Mouse (Mus musculus): Measurements from ENCODE around the gene Aven. TPM values are rescaled to one million over a fixed set of nuclear protein-coding genes. Genes with fewer than 3 reads are reported as not detected.
A peak's percentile ranks its signal among the peaks of the same experiment; 100 is the strongest.

The Aven gene
- polyA plus RNA-seq, 1 experiment from 2014 or later: 2.7 TPM

DNA sequence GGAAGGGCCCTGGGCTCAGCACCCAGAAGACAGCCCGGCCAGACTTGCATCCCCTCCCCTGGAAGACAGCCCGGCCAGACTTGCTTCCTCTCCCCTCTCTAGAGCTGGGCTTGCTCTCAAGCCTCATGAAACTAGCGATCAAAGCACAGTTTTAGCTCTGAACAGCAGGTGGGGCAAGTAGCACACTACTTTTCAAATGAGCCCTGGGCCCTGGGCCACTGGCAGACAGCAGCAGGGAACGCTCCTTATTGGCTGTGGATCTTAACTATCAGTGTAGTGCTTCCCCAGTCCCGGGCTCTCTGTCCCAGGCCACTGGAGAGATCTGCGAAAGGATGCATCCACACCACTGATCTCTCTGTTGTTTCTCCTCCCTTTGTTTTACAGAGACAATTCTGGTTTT, 8.4 kb downstream of the Aven start:
- H3K9ac ChIP-seq (ENCODE audit: low read length): no peak overlapping the region
- no peak overlapping the region for H3K4me2 ChIP-seq (ENCODE audit: low read length)

DNA sequence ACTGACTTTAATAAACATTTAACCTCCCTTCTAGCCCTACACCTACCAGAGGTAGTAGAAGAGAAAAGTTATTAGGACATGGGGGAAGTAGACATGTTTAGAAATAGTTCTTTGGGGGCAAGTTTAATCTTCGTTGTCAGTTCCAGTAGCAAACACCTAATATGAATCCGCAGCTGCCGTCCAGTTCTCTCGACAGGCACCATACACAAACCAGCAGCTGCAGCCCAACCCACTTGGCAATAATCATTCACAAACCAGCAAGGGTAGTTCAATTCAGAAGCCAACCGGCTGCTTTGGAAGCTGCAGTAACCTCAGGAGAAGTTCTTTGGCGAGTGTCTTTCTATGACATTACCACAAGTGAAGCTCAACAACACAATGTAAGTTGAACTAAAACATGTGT, 11.2 kb downstream of the Aven start:
- H3K36me3 ChIP-seq (ENCODE audit: control insufficient read depth, insufficient read depth, low read length): no peaks in the 10 kb centered on the region
- DNase-seq (ENCODE audit: low spot score): no peak
- H3K9me3 ChIP-seq (replicated peaks; ENCODE audit: control insufficient read depth, low read length): no peaks in the 10 kb centered on the region
- no peak overlapping the region for H3K9ac ChIP-seq (ENCODE audit: low read length)
- no peak for ATAC-seq
- H3K27ac ChIP-seq (ENCODE audit: low read depth, low read length): no peak overlapping the region
- no peaks in the 10 kb centered on the region for H3K27me3 ChIP-seq (replicated peaks; ENCODE audit: control insufficient read depth, insufficient read depth, low read length)
- no peaks in the 10 kb centered on the region for H3K4me1 ChIP-seq (ENCODE audit: control insufficient read depth, insufficient read depth, low read length)
- WGBS: 88% methylated on average over 6 of the region's 6 CpGs
- no peak overlapping the region for H3K4me2 ChIP-seq (ENCODE audit: low read length)
- H3K4me3 ChIP-seq (ENCODE audit: low read depth, low read length): no peak overlapping the region

More for the DNA sequence above, 8.4 kb downstream of the Aven start:
- Histone ChIP-seq H3K27ac (ENCODE audit: low read depth, low read length) (no peak overlapping the region), H3K27me3 (replicated peaks; ENCODE audit: control insufficient read depth, insufficient read depth, low read length) (no peaks in the 10 kb centered on the region), H3K9me3 (replicated peaks; ENCODE audit: control insufficient read depth, low read length) (no peaks in the 10 kb centered on the region), H3K4me1 (ENCODE audit: control insufficient read depth, insufficient read depth, low read length) (no peaks in the 10 kb centered on the region), H3K4me3 (ENCODE audit: low read depth, low read length) (no peak overlapping the region), H3K36me3 (ENCODE audit: control insufficient read depth, insufficient read depth, low read length) (no peaks in the 10 kb centered on the region)
- ATAC-seq (peak; percentile 98), DNase-seq (ENCODE audit: low spot score) (peak; percentile 88)
- WGBS: 3% methylated on average over 6 of the region's 6 CpGs

- ATAC-seq: no peak
- 77% methylated on average over 5 of the region's 5 CpGs for WGBS
- no peaks in the 10 kb centered on the region for H3K27me3 ChIP-seq (replicated peaks; ENCODE audit: control insufficient read depth, insufficient read depth, low read length)
Observed at GRCm38 (mm10) chr2:112506841-112507435, 14.2 kb downstream of the Aven start.

GRCm38 (mm10) chr2:112507444-112507843, 14.7 kb downstream of the Aven start:
- Histone ChIP-seq H3K4me3 (ENCODE audit: low read depth, low read length) (no peak overlapping the region), H3K4me2 (ENCODE audit: low read length) (no peak overlapping the region), H3K36me3 (ENCODE audit: control insufficient read depth, insufficient read depth, low read length) (no peaks in the 10 kb centered on the region), H3K9me3 (replicated peaks; ENCODE audit: control insufficient read depth, low read length) (no peaks in the 10 kb centered on the region), H3K27ac (ENCODE audit: low read depth, low read length) (no peak overlapping the region), H3K4me1 (ENCODE audit: control insufficient read depth, insufficient read depth, low read length) (no peaks in the 10 kb centered on the region), H3K27me3 (replicated peaks; ENCODE audit: control insufficient read depth, insufficient read depth, low read length) (no peaks in the 10 kb centered on the region), H3K9ac (ENCODE audit: low read length) (no peak overlapping the region)
- no peak for ATAC-seq
- no peak for DNase-seq (ENCODE audit: low spot score)
- 90% methylated on average over 1 of the region's 1 CpGs for WGBS

More at GRCm38 (mm10) chr2:112506841-112507435, 14.2 kb downstream of the Aven start:
- no peak overlapping the region for H3K4me3 ChIP-seq (ENCODE audit: low read depth, low read length)
- H3K9ac ChIP-seq (ENCODE audit: low read length): no peak overlapping the region
- no peaks in the 10 kb centered on the region for H3K9me3 ChIP-seq (replicated peaks; ENCODE audit: control insufficient read depth, low read length)
- no peak overlapping the region for H3K4me2 ChIP-seq (ENCODE audit: low read length)
- no peak overlapping the region for H3K27ac ChIP-seq (ENCODE audit: low read depth, low read length)
- DNase-seq (ENCODE audit: low spot score): no peak
- H3K36me3 ChIP-seq (ENCODE audit: control insufficient read depth, insufficient read depth, low read length): no peaks in the 10 kb centered on the region
- H3K4me1 ChIP-seq (ENCODE audit: control insufficient read depth, insufficient read depth, low read length): no peaks in the 10 kb centered on the region

DNA sequence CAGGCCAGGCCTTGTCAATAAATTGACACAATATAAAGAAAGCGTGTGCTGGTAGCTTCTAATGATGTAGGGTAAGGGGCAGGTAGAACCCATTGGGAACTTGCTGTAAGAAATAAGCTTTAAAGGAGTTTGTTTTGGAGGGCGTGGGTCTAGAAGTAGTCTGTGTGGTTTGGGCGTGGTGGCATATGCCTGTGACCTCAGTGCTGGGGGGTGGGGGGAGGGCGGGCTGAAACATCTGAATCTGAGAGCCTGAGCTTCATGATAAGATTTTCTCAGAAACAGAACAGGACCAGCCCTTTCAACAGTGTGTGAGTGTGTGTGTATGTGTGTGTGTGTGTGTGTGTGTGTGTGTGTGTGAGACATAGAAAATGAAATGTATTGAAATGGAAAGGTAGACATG, 17.4 kb downstream of the Aven start:
- no peak for ATAC-seq
- Histone ChIP-seq H3K4me1 (ENCODE audit: control insufficient read depth, insufficient read depth, low read length) (no peaks in the 10 kb centered on the region), H3K36me3 (ENCODE audit: control insufficient read depth, insufficient read depth, low read length) (no peaks in the 10 kb centered on the region), H3K4me2 (ENCODE audit: low read length) (no peak overlapping the region), H3K4me3 (ENCODE audit: low read depth, low read length) (no peak overlapping the region), H3K9ac (ENCODE audit: low read length) (no peak overlapping the region), H3K27ac (ENCODE audit: low read depth, low read length) (no peak overlapping the region), H3K9me3 (replicated peaks; ENCODE audit: control insufficient read depth, low read length) (no peaks in the 10 kb centered on the region), H3K27me3 (replicated peaks; ENCODE audit: control insufficient read depth, insufficient read depth, low read length) (no peaks in the 10 kb centered on the region)
- no peak for DNase-seq (ENCODE audit: low spot score)
- WGBS: 89% methylated on average over 4 of the region's 4 CpGs

DNA sequence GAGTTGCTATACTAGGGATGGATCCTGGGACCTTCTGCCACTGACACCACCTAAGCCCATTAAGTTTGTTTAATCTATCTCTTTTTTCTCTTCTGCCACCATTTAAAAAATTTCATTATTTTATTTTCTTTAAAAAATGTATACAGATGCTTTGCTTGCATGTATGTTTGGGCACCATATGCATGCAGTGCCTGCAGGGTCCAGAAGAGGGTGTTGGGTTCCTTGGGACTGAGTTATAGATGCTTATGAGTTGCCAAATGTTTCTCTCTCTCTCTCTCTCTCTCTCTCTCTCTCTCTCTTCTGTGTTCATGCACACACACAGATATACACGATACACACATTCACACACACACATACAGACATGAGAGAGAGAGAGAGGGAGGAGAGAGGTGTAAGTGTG, 20.3 kb downstream of the Aven start:
- H3K27me3 ChIP-seq (replicated peaks; ENCODE audit: control insufficient read depth, insufficient read depth, low read length): no peaks in the 10 kb centered on the region
- no peak overlapping the region for H3K27ac ChIP-seq (ENCODE audit: low read depth, low read length)
- WGBS: 93% methylated on average over 1 of the region's 1 CpGs
- ATAC-seq: no peak
- H3K9me3 ChIP-seq (replicated peaks; ENCODE audit: control insufficient read depth, low read length): no peaks in the 10 kb centered on the region
- H3K4me1 ChIP-seq (ENCODE audit: control insufficient read depth, insufficient read depth, low read length): no peaks in the 10 kb centered on the region
- H3K36me3 ChIP-seq (ENCODE audit: control insufficient read depth, insufficient read depth, low read length): no peaks in the 10 kb centered on the region
- H3K4me3 ChIP-seq (ENCODE audit: low read depth, low read length): no peak overlapping the region
- H3K4me2 ChIP-seq (ENCODE audit: low read length): no peak overlapping the region
- no peak overlapping the region for H3K9ac ChIP-seq (ENCODE audit: low read length)
- no peak for DNase-seq (ENCODE audit: low spot score)

- Histone ChIP-seq H3K9me3 (replicated peaks; ENCODE audit: control insufficient read depth, low read length) (no peaks in the 10 kb centered on the region), H3K27ac (ENCODE audit: low read depth, low read length) (no peak overlapping the region), H3K9ac (ENCODE audit: low read length) (no peak overlapping the region), H3K4me2 (ENCODE audit: low read length) (no peak overlapping the region), H3K36me3 (ENCODE audit: control insufficient read depth, insufficient read depth, low read length) (no peaks in the 10 kb centered on the region), H3K27me3 (replicated peaks; ENCODE audit: control insufficient read depth, insufficient read depth, low read length) (no peaks in the 10 kb centered on the region), H3K4me3 (ENCODE audit: low read depth, low read length) (no peak overlapping the region), H3K4me1 (ENCODE audit: control insufficient read depth, insufficient read depth, low read length) (no peaks in the 10 kb centered on the region)
- WGBS: 83% methylated on average over 3 of the region's 3 CpGs
- DNase-seq (ENCODE audit: low spot score) (no peak), ATAC-seq (no peak)
Observed at GRCm38 (mm10) chr2:112516728-112517127, 24.0 kb downstream of the Aven start.

DNA sequence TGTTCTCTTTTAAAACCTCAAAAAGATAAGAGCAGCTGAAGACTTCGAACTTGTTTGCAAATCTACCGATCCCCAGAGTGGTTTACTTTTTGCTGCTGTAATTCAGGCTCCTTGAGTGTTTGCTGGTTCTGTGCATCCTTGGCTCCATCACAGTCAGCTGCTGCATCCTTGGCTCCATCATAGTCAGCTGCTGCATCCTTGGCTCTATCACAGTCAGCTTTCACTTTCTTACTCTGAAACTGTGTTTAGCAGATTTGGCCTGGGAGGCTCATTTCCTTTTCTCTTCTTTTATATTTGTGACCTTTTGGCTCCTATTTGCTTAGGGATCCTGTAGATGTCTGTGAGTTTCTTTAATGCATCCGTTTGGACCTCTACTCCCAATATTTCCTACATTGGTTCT, 24.5 kb downstream of the Aven start:
- Histone ChIP-seq H3K27ac (ENCODE audit: low read depth, low read length) (no peak overlapping the region), H3K9me3 (replicated peaks; ENCODE audit: control insufficient read depth, low read length) (no peaks in the 10 kb centered on the region), H3K9ac (ENCODE audit: low read length) (no peak overlapping the region), H3K4me2 (ENCODE audit: low read length) (no peak overlapping the region), H3K36me3 (ENCODE audit: control insufficient read depth, insufficient read depth, low read length) (no peaks in the 10 kb centered on the region), H3K4me3 (ENCODE audit: low read depth, low read length) (no peak overlapping the region), H3K4me1 (ENCODE audit: control insufficient read depth, insufficient read depth, low read length) (no peaks in the 10 kb centered on the region), H3K27me3 (replicated peaks; ENCODE audit: control insufficient read depth, insufficient read depth, low read length) (no peaks in the 10 kb centered on the region)
- ATAC-seq (no peak), DNase-seq (ENCODE audit: low spot score) (no peak)
- 96% methylated on average over 3 of the region's 3 CpGs for WGBS

- ATAC-seq: no peak
- Histone ChIP-seq H3K4me1 (ENCODE audit: control insufficient read depth, insufficient read depth, low read length) (no peaks in the 10 kb centered on the region), H3K9ac (ENCODE audit: low read length) (no peak overlapping the region), H3K36me3 (ENCODE audit: control insufficient read depth, insufficient read depth, low read length) (no peaks in the 10 kb centered on the region), H3K27me3 (replicated peaks; ENCODE audit: control insufficient read depth, insufficient read depth, low read length) (no peaks in the 10 kb centered on the region), H3K27ac (ENCODE audit: low read depth, low read length) (no peak overlapping the region), H3K9me3 (replicated peaks; ENCODE audit: control insufficient read depth, low read length) (no peaks in the 10 kb centered on the region), H3K4me2 (ENCODE audit: low read length) (no peak overlapping the region), H3K4me3 (ENCODE audit: low read depth, low read length) (no peak overlapping the region)
- no peak for DNase-seq (ENCODE audit: low spot score)
Observed at GRCm38 (mm10) chr2:112518541-112518940, 25.8 kb downstream of the Aven start.
